Mouse (Mus musculus) heart, embryonic 11.5 days (tissue): ENCODE measurements around the gene Negr1. TPM values are rescaled to one million over a fixed set of nuclear protein-coding genes. Genes with fewer than 3 reads are reported as not detected.
A peak's percentile ranks its signal among the peaks of the same experiment; 100 is the strongest.

Source experiments
- ATAC-seq: fragments of 200-750 bp; cut with Nextera tagmentation; replicated peaks from 2 replicates; pipeline ENCODE4 v1.8.0; 2017; ENCODE audit warnings: moderate library complexity; ENCODE audit not compliant: insufficient number of reproducible peaks, low FRiP score, low TSS enrichment
- H3K27ac ChIP-seq: fragments of 300-500 bp; sonication (generic); 2 replicates; pipeline ENCODE4 v1.5.1; 2014; ENCODE audit warnings: mild to moderate bottlenecking, low read depth, low read length
- H3K27me3 ChIP-seq: fragments of 300-500 bp; sonication (generic); 2 replicates; pipeline ENCODE4 v1.6.1; 2014; ENCODE audit warnings: mild to moderate bottlenecking, low read length, mixed read lengths; ENCODE audit not compliant: control insufficient read depth, insufficient read depth
- H3K36me3 ChIP-seq: fragments of 300-500 bp; sonication (generic); 2 replicates; pipeline ENCODE4 v1.6.1; 2014; ENCODE audit warnings: mild to moderate bottlenecking, low read length, moderate library complexity, mixed read lengths; ENCODE audit not compliant: control insufficient read depth, insufficient read depth
- H3K4me1 ChIP-seq: fragments of 300-500 bp; sonication (generic); 2 replicates; pipeline ENCODE4 v1.6.1; 2014; ENCODE audit warnings: low read length; ENCODE audit not compliant: control insufficient read depth, insufficient read depth
- H3K4me2 ChIP-seq: fragments of 300-500 bp; sonication (generic); 2 replicates; pipeline ENCODE4 v1.6.1; 2014; ENCODE audit warnings: mild to moderate bottlenecking, moderate library complexity
- H3K4me3 ChIP-seq: fragments of 300-500 bp; sonication (generic); 2 replicates; pipeline ENCODE4 v1.5.1; 2014; ENCODE audit warnings: low read depth, low read length
- H3K9ac ChIP-seq: fragments of 300-500 bp; sonication (generic); 2 replicates; pipeline ENCODE4 v1.6.1; 2014; ENCODE audit warnings: mild to moderate bottlenecking, low read depth, low read length, moderate library complexity
- H3K9me3 ChIP-seq: fragments of 300-500 bp; sonication (generic); replicated peaks from 2 replicates; pipeline ENCODE4 v1.6.1; 2016; ENCODE audit warnings: low read length; ENCODE audit not compliant: control insufficient read depth
- WGBS: fragments of 180-500 bp; shearing (Covaris S2); extraction: QIAGEN DNeasy Blood & Tissue Kit; methylation state at CpG from one replicate; pipeline ENCODE4 v1.1.7; 2014; ENCODE audit not compliant: insufficient replicate concordance; 5-methylcytosine and 5-hydroxymethylcytosine counted together
- polyA plus RNA-seq: library from polyadenylated mRNA; unstranded; fragments of >200 nt; fragmentation: Nextera tagmentation; extraction: Ambion mirVana; gene quantifications from 2 replicates; pipeline ENCODE4 v1.2.1, GENCODE M21; 2014

Negr1 gene
- polyA plus RNA-seq, 1 experiment from 2014 or later = 2.6 TPM

DNA sequence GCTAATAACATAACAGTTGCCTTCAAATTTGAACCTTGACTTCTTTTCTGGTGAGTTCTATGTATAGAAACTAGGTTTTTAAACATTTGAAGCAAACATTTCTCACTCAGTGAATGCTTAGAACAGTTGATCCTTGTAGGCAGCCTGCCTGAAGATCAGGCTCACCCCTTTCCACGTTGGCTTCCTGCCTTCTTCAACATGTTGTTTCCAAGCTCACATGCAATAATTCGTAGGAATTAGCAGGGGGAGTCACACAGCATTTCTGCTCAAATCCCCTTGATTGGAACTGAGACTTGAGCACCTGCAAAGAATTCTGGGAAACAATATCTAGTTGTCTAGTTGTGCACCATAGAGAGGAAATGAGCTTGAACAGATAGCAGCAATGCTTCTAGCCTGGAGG lies 430.6 kb downstream of the Negr1 start:
- H3K4me1 ChIP-seq = no peaks in the 10 kb centered on the region
- H3K9ac ChIP-seq = no peak overlapping the region
- ATAC-seq = no peak
- no peaks in the 10 kb centered on the region for H3K9me3 ChIP-seq
- no peak overlapping the region for H3K4me2 ChIP-seq
- no peaks in the 10 kb centered on the region for H3K36me3 ChIP-seq
- H3K27ac ChIP-seq = no peak overlapping the region
- WGBS = 58% methylated on average over 2 of the region's 2 CpGs
- no peak overlapping the region for H3K4me3 ChIP-seq
- no peaks in the 10 kb centered on the region for H3K27me3 ChIP-seq

DNA sequence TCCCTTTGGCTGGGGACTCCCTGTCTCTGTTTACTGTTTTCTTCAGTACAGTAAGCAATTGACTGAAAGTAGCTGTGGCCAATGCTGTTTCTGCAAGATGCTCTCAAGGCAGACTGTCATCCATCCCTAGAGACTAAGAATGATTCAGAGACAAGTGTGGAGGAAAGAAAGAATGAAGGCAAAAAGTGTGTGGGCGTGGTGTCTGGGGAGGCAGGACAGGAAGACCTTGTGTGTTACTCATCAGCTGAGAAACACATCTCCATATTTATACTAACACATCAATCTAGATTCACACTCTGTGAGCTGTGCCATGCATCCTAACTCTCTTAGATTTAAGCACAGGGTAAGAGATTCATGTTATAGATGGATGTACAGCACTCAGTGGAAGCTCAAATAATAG lies 431.2 kb downstream of the Negr1 start:
- no peak overlapping the region for H3K9ac ChIP-seq
- no peak for ATAC-seq
- no peak overlapping the region for H3K4me2 ChIP-seq
- 64% methylated on average over 1 of the region's 1 CpGs for WGBS
- H3K9me3 ChIP-seq = no peaks in the 10 kb centered on the region
- H3K36me3 ChIP-seq = no peaks in the 10 kb centered on the region
- H3K27me3 ChIP-seq = no peaks in the 10 kb centered on the region
- H3K4me1 ChIP-seq = no peaks in the 10 kb centered on the region
- no peak overlapping the region for H3K27ac ChIP-seq
- H3K4me3 ChIP-seq = no peak overlapping the region

GRCm38 (mm10) chr3:156999177-156999808 lies 437.7 kb downstream of the Negr1 start:
- WGBS = 67% methylated on average over 5 of the region's 5 CpGs
- Histone ChIP-seq H3K9ac (no peak overlapping the region), H3K9me3 (no peaks in the 10 kb centered on the region), H3K4me1 (no peaks in the 10 kb centered on the region), H3K4me2 (no peak overlapping the region), H3K36me3 (no peaks in the 10 kb centered on the region), H3K27ac (no peak overlapping the region), H3K4me3 (no peak overlapping the region), H3K27me3 (no peaks in the 10 kb centered on the region)
- peak; percentile 35; the same call in 1 of the 2 replicates for ATAC-seq

DNA sequence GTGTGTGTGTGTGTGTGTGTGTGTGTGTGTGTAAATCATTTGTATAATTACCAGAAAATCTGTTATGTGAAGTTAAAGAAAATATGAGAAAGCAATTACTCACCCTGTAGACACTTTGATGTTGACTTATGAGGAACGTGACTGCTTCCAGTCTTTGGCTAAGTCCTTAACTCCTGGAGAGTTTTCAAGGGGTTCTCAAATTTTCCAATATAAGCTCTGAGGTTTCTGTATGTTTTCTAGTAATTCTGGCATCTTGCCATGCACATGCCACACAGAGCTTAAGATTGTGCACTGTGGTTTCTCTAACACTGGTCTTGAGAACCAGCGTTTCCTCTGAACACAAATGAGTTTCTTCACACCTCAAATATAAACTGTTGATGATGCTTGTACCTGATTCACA lies 460.0 kb downstream of the Negr1 start:
- ATAC-seq = no peak
- H3K9me3 ChIP-seq = no peaks in the 10 kb centered on the region
- H3K4me3 ChIP-seq = no peak overlapping the region
- H3K4me1 ChIP-seq = no peaks in the 10 kb centered on the region
- H3K4me2 ChIP-seq = no peak overlapping the region
- no peaks in the 10 kb centered on the region for H3K27me3 ChIP-seq
- no peak overlapping the region for H3K27ac ChIP-seq
- 71% methylated on average over 2 of the region's 2 CpGs for WGBS
- no peak overlapping the region for H3K9ac ChIP-seq
- no peaks in the 10 kb centered on the region for H3K36me3 ChIP-seq

DNA sequence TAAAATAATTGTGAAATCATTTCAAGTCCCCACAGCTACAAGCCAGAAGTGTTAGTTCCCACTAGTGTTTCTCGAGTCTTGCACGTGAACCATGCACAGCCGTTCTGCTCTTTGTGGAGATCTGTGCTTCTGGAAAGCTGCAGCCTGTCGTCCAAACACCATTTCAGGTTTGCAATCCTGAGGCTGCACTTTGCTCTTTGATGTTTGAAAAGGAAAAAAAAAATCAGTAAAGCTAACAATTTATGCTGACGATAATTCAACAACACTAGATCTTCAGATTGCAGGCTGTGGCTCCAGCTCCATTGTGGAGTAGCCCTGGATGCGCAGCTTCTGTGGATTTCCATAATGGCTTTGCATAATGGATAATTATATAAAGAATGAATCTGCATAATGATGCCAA lies 463.0 kb downstream of the Negr1 start:
- no peaks in the 10 kb centered on the region for H3K27me3 ChIP-seq
- no peak for ATAC-seq
- H3K4me3 ChIP-seq = no peak overlapping the region
- no peaks in the 10 kb centered on the region for H3K9me3 ChIP-seq
- no peak overlapping the region for H3K9ac ChIP-seq
- no peak overlapping the region for H3K27ac ChIP-seq
- peaks cover 2% of the 10 kb centered on the region; the same call in 1 of the 2 replicates for H3K4me1 ChIP-seq
- no peak overlapping the region for H3K4me2 ChIP-seq
- WGBS = 66% methylated on average over 6 of the region's 6 CpGs
- H3K36me3 ChIP-seq = no peaks in the 10 kb centered on the region

- no peak overlapping the region for H3K4me2 ChIP-seq
- H3K27ac ChIP-seq = no peak overlapping the region
- H3K4me1 ChIP-seq = peaks cover 2% of the 10 kb centered on the region; the same call in 1 of the 2 replicates
- no peak overlapping the region for H3K9ac ChIP-seq
- no peaks in the 10 kb centered on the region for H3K27me3 ChIP-seq
- ATAC-seq = no peak
- H3K4me3 ChIP-seq = no peak overlapping the region
- WGBS = 42% methylated on average over 4 of the region's 4 CpGs
- no peaks in the 10 kb centered on the region for H3K9me3 ChIP-seq
- H3K36me3 ChIP-seq = no peaks in the 10 kb centered on the region
Measured at GRCm38 (mm10) chr3:157031513-157032142, 470.0 kb downstream of the Negr1 start.

- no peak for ATAC-seq
- 67% methylated on average over 6 of the region's 6 CpGs for WGBS
- H3K4me3 ChIP-seq = no peak overlapping the region
- H3K36me3 ChIP-seq = no peaks in the 10 kb centered on the region
- no peak overlapping the region for H3K4me2 ChIP-seq
- no peaks in the 10 kb centered on the region for H3K27me3 ChIP-seq
- H3K9ac ChIP-seq = no peak overlapping the region
- H3K9me3 ChIP-seq = no peaks in the 10 kb centered on the region
- H3K4me1 ChIP-seq = no peaks in the 10 kb centered on the region
- no peak overlapping the region for H3K27ac ChIP-seq
Measured at GRCm38 (mm10) chr3:157036016-157036415, 474.4 kb downstream of the Negr1 start.

GRCm38 (mm10) chr3:157036568-157036967 lies 475.0 kb downstream of the Negr1 start:
- no peak overlapping the region for H3K4me2 ChIP-seq
- H3K27me3 ChIP-seq = no peaks in the 10 kb centered on the region
- H3K4me1 ChIP-seq = no peaks in the 10 kb centered on the region
- no peaks in the 10 kb centered on the region for H3K9me3 ChIP-seq
- no peaks in the 10 kb centered on the region for H3K36me3 ChIP-seq
- no peak for ATAC-seq
- no peak overlapping the region for H3K4me3 ChIP-seq
- no peak overlapping the region for H3K9ac ChIP-seq
- 71% methylated on average over 1 of the region's 1 CpGs for WGBS
- H3K27ac ChIP-seq = no peak overlapping the region

- H3K27ac ChIP-seq = no peak overlapping the region
- H3K36me3 ChIP-seq = no peaks in the 10 kb centered on the region
- no peaks in the 10 kb centered on the region for H3K4me1 ChIP-seq
- H3K27me3 ChIP-seq = no peaks in the 10 kb centered on the region
- 58% methylated on average over 5 of the region's 5 CpGs for WGBS
- H3K4me2 ChIP-seq = no peak overlapping the region
- no peak overlapping the region for H3K4me3 ChIP-seq
- ATAC-seq = no peak
- no peak overlapping the region for H3K9ac ChIP-seq
- no peaks in the 10 kb centered on the region for H3K9me3 ChIP-seq
Measured at GRCm38 (mm10) chr3:157040619-157041018, 479.0 kb downstream of the Negr1 start.
